Mouse (Mus musculus): ENCODE data around the gene Magi1. TPM values are rescaled to one million over a fixed set of nuclear protein-coding genes. Genes with fewer than 3 reads are reported as not detected.

Magi1 gene
- total and polyA plus RNA-seq, 3 experiments: not detected

GRCm38 (mm10) chr6:94061424-94061980 is 222.2 kb downstream of the Magi1 start:
- Histone ChIP-seq H3K9ac (ENCODE audit: control insufficient read depth, low read depth, low read length, poor library complexity, severe bottlenecking) (no peak overlapping the region), H3K4me3 (ENCODE audit: control insufficient read depth in 1 of 2, insufficient read depth in 1 of 2, low read depth in 2 of 2, low read length in 2 of 2) (no peak overlapping the region), H3K4me1 (ENCODE audit: control insufficient read depth in 1 of 2, insufficient read depth in 2 of 2, low read length in 2 of 2) (no peaks in the 10 kb centered on the region), H3K36me3 (ENCODE audit: control insufficient read depth in 1 of 2, insufficient read depth in 2 of 2, low read length in 2 of 2) (no peaks in the 10 kb centered on the region), H3K27ac (ENCODE audit: control insufficient read depth, low read depth, low read length) (no peak overlapping the region), H3K9me3 (replicated peaks; ENCODE audit: insufficient read depth, low read length) (no peaks in the 10 kb centered on the region), H3K27me3 (ENCODE audit: control insufficient read depth in 1 of 2, insufficient read depth in 2 of 2, low read length in 2 of 2) (no peaks in the 10 kb centered on the region), H3K79me2 (ENCODE audit: control insufficient read depth, insufficient read depth, low read length, poor library complexity) (no peaks in the 10 kb centered on the region)
- DNase-seq (ENCODE audit: low read depth, low spot score): no peak
- TF ChIP-seq BHLHE40 (IDR thresholded peaks at IDR 0.05; ENCODE audit: borderline replicate concordance, low read depth, low read length) (no peak), MAZ (IDR thresholded peaks at IDR 0.05; ENCODE audit: low read depth, low read length) (no peak), ZKSCAN1 (IDR thresholded peaks at IDR 0.05; ENCODE audit: low read depth, low read length) (no peak), JUND (IDR thresholded peaks at IDR 0.05; ENCODE audit: low read depth, low read length) (no peak), CHD1 (IDR thresholded peaks at IDR 0.05; ENCODE audit: low read depth, low read length) (no peak), ZMIZ1 (IDR thresholded peaks at IDR 0.05; ENCODE audit: low read depth, low read length) (no peak), TCF12 (IDR thresholded peaks at IDR 0.05; ENCODE audit: low read depth, low read length) (no peak), ZC3H11A (IDR thresholded peaks at IDR 0.05; ENCODE audit: low read depth, low read length) (no peak), ETS1 (IDR thresholded peaks at IDR 0.05; ENCODE audit: low read depth, low read length) (no peak), HCFC1 (IDR thresholded peaks at IDR 0.05; ENCODE audit: low read depth, low read length) (no peak), TAL1 (IDR thresholded peaks at IDR 0.05; ENCODE audit: low read length) (no peak), POLR2A (IDR thresholded peaks at IDR 0.05; ENCODE audit: control insufficient read depth in 1 of 2, insufficient read depth in 1 of 2, low read depth in 1 of 2, low read length in 2 of 2, poor library complexity in 1 of 2) (no peak), ZNF384 (IDR thresholded peaks at IDR 0.05; ENCODE audit: low read depth, low read length) (no peak), MAFK (IDR thresholded peaks at IDR 0.05; ENCODE audit: borderline replicate concordance, low read depth, low read length) (no peak), CHD2 (IDR thresholded peaks at IDR 0.05; ENCODE audit: low read length) (no peak), USF2 (IDR thresholded peaks at IDR 0.05; ENCODE audit: borderline replicate concordance in 1 of 2, insufficient read depth in 1 of 2, low read depth in 1 of 2, low read length in 2 of 2) (no peak), TBP (IDR thresholded peaks at IDR 0.05; ENCODE audit: low read depth, low read length) (no peak)

- no peak for TF ChIP-seq ETS1 (IDR thresholded peaks at IDR 0.05; ENCODE audit: low read depth, low read length)
- TF ChIP-seq E2F4 (IDR thresholded peaks at IDR 0.05; ENCODE audit: borderline replicate concordance, low read depth, low read length): no peak
- TF ChIP-seq ZNF384 (IDR thresholded peaks at IDR 0.05; ENCODE audit: low read depth, low read length): no peak
- no peak for TF ChIP-seq USF1 (IDR thresholded peaks at IDR 0.05; ENCODE audit: low read depth, low read length)
- no peak for TF ChIP-seq CHD2 (IDR thresholded peaks at IDR 0.05; ENCODE audit: low read length)
- TF ChIP-seq GATA1 (IDR thresholded peaks at IDR 0.05; ENCODE audit: low read depth, low read length): no peak
- H3K27ac ChIP-seq (ENCODE audit: control insufficient read depth, low read depth, low read length): no peak overlapping the region
- H3K4me3 ChIP-seq (ENCODE audit: control insufficient read depth in 1 of 2, insufficient read depth in 1 of 2, low read depth in 2 of 2, low read length in 2 of 2): no peak overlapping the region
- no peaks in the 10 kb centered on the region for H3K4me1 ChIP-seq (ENCODE audit: control insufficient read depth in 1 of 2, insufficient read depth in 2 of 2, low read length in 2 of 2)
- no peaks in the 10 kb centered on the region for H3K36me3 ChIP-seq (ENCODE audit: control insufficient read depth in 1 of 2, insufficient read depth in 2 of 2, low read length in 2 of 2)
- no peaks in the 10 kb centered on the region for H3K79me2 ChIP-seq (ENCODE audit: control insufficient read depth, insufficient read depth, low read length, poor library complexity)
- H3K27me3 ChIP-seq (ENCODE audit: control insufficient read depth in 1 of 2, insufficient read depth in 2 of 2, low read length in 2 of 2): no peaks in the 10 kb centered on the region
- no peak for DNase-seq (ENCODE audit: low read depth, low spot score)
- H3K9ac ChIP-seq (ENCODE audit: control insufficient read depth, low read depth, low read length, poor library complexity, severe bottlenecking): no peak overlapping the region
- H3K9me3 ChIP-seq (replicated peaks; ENCODE audit: insufficient read depth, low read length): no peaks in the 10 kb centered on the region
These were observed 223.0 kb downstream of the Magi1 start for GRCm38 (mm10) chr6:94060621-94061213.

Data from MEL (cell line).